Mouse (Mus musculus): ENCODE measurements around the gene Bmpr1a. TPM values are rescaled to one million over a fixed set of nuclear protein-coding genes. Genes with fewer than 3 reads are reported as not detected.
"Not testable (repeated sequence)": the region's sequence is repeated elsewhere in the genome, so short reads cannot be mapped to it uniquely, and the experiment has no call there.

Bmpr1a gene
- polyA plus RNA-seq, 1 experiment from 2014 or later, result 49.5 TPM

GRCm38 (mm10) chr14:34373581-34373980 lies 129.6 kb downstream of the Bmpr1a start:
- H3K4me3 ChIP-seq (replicated peaks), result no peak overlapping the region
- no peaks in the 10 kb centered on the region for H3K27me3 ChIP-seq
- peaks cover 6% of the 10 kb centered on the region for H3K4me1 ChIP-seq
- 81% methylated on average over 6 of the region's 6 CpGs for WGBS
- no peaks in the 10 kb centered on the region for H3K9me3 ChIP-seq
- H3K4me2 ChIP-seq, result no peak overlapping the region
- no peak for ATAC-seq (ENCODE audit: low FRiP score)
- H3K9ac ChIP-seq, result no peak overlapping the region
- H3K27ac ChIP-seq, result no peak overlapping the region
- H3K36me3 ChIP-seq (replicated peaks), result no peaks in the 10 kb centered on the region

GRCm38 (mm10) chr14:34372646-34373045 lies 130.5 kb downstream of the Bmpr1a start:
- no peak overlapping the region for H3K9ac ChIP-seq
- no peak overlapping the region for H3K27ac ChIP-seq
- peak; percentile 57; the same call in 1 of the 2 replicates for ATAC-seq (ENCODE audit: low FRiP score)
- no peaks in the 10 kb centered on the region for H3K27me3 ChIP-seq
- no peaks in the 10 kb centered on the region for H3K9me3 ChIP-seq
- 85% methylated on average over 6 of the region's 6 CpGs for WGBS
- no peak overlapping the region for H3K4me3 ChIP-seq (replicated peaks)
- no peak overlapping the region for H3K4me2 ChIP-seq
- H3K4me1 ChIP-seq, result no peaks in the 10 kb centered on the region
- no peaks in the 10 kb centered on the region for H3K36me3 ChIP-seq (replicated peaks)

GRCm38 (mm10) chr14:34371763-34372162 lies 131.4 kb downstream of the Bmpr1a start:
- Histone ChIP-seq H3K4me3 (replicated peaks) (no peak overlapping the region), H3K27ac (no peak overlapping the region), H3K4me2 (no peak overlapping the region), H3K4me1 (no peaks in the 10 kb centered on the region), H3K9ac (no peak overlapping the region), H3K27me3 (no peaks in the 10 kb centered on the region), H3K9me3 (no peaks in the 10 kb centered on the region), H3K36me3 (replicated peaks) (no peaks in the 10 kb centered on the region)
- ATAC-seq (ENCODE audit: low FRiP score), result no peak
- 100% methylated on average over 2 of the region's 2 CpGs for WGBS

DNA sequence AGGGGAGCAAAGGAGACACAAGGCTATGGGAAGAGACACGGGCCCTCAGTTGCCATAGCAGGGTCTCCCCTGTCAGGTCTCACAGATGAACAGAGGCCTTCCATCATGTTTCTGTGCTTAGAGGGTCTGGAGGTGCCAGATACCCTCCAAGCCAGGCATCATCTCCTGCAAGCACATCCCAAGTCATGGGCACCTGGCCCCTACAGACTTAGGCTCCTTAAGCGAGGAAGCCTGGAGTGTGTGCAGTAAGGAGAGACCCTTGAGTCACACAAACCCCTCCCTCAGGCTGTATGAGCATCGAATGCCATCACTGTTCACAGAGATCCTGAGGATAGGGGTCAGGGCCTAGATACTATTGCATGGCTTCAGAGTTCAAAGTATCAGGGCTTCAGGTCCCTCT lies 132.2 kb downstream of the Bmpr1a start:
- H3K36me3 ChIP-seq (replicated peaks), result no peaks in the 10 kb centered on the region
- no peaks in the 10 kb centered on the region for H3K4me1 ChIP-seq
- no peak overlapping the region for H3K9ac ChIP-seq
- no peaks in the 10 kb centered on the region for H3K9me3 ChIP-seq
- H3K27ac ChIP-seq, result no peak overlapping the region
- no peak overlapping the region for H3K4me2 ChIP-seq
- H3K4me3 ChIP-seq (replicated peaks), result no peak overlapping the region
- no peaks in the 10 kb centered on the region for H3K27me3 ChIP-seq
- WGBS, result 91% methylated on average over 3 of the region's 3 CpGs
- no peak for ATAC-seq (ENCODE audit: low FRiP score)

- Histone ChIP-seq H3K9ac (no peak overlapping the region), H3K4me1 (no peaks in the 10 kb centered on the region), H3K27ac (no peak overlapping the region), H3K4me2 (no peak overlapping the region), H3K4me3 (replicated peaks) (no peak overlapping the region), H3K9me3 (no peaks in the 10 kb centered on the region), H3K27me3 (no peaks in the 10 kb centered on the region), H3K36me3 (replicated peaks) (no peaks in the 10 kb centered on the region)
- ATAC-seq (ENCODE audit: low FRiP score), result no peak
- WGBS, result 57% methylated on average over 3 of the region's 3 CpGs
Measured at GRCm38 (mm10) chr14:34370203-34370602, 132.9 kb downstream of the Bmpr1a start.

GRCm38 (mm10) chr14:34365147-34365507 lies 138.0 kb downstream of the Bmpr1a start:
- no peak overlapping the region for H3K27ac ChIP-seq
- peaks cover 7% of the 10 kb centered on the region for H3K4me1 ChIP-seq
- H3K9ac ChIP-seq, result no peak overlapping the region
- H3K4me2 ChIP-seq, result no peak overlapping the region
- H3K27me3 ChIP-seq, result peaks cover 16% of the 10 kb centered on the region
- H3K9me3 ChIP-seq, result no peaks in the 10 kb centered on the region
- ATAC-seq (ENCODE audit: low FRiP score), result no peak
- WGBS, result 90% methylated on average over 2 of the region's 2 CpGs
- no peaks in the 10 kb centered on the region for H3K36me3 ChIP-seq (replicated peaks)
- H3K4me3 ChIP-seq (replicated peaks), result no peak overlapping the region

DNA sequence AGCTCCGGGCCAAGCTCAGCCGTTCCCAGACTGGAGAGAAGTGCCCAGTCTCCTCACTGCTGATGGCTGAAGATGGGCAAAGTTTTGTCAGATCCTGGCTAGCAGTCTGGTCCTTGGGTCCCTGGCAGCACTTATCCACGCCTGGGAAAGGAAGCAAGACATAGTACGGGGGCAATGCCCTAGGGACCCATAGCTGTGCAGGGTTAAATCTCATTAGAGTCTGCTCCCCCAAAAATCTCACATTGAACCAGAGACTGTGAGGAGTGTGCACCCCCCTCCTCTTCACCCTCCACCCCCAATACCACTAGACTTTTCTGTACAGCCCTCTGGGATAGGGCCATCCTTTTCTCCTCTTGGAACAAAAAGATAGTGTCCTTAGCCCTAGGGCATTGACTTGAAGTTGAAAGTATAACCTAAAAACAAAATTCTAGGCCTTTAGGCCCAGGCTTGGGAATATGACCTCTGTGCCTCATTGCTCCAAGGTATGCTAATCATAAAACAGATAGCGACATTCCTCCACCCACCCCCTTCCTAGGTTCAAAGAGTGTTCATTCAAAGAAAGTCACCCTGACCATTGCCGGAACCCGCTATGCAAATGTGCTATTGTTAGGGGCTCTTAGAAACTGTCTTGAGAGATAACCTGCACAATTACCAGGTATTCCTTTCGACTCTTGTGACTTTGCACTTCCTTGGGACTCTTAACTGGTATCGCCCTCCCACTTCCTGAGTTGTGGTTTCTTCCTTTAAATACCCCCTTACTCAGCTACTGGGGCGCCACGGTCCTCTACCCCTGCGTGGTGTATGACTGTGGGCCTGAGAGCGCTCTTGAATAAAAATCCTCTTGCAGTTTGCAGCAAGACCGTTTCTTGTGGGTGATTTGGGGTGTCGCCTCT lies 138.6 kb downstream of the Bmpr1a start:
- not testable (repeated sequence) for H3K9me3 ChIP-seq; H3K27ac ChIP-seq; H3K36me3 ChIP-seq (replicated peaks); H3K4me1 ChIP-seq
- peaks cover 16% of the 10 kb centered on the region for H3K27me3 ChIP-seq
- peak overlapping the region; percentile 49; the same call in 1 of the 2 replicates for H3K9ac ChIP-seq
- peak overlapping the region; percentile 71 for H3K4me2 ChIP-seq
- peak overlapping the region; percentile 42 for H3K4me3 ChIP-seq (replicated peaks)
- peak; percentile 66 for ATAC-seq (ENCODE audit: low FRiP score)
- 75% methylated on average over 15 of the region's 15 CpGs for WGBS

GRCm38 (mm10) chr14:34363490-34364253 lies 139.5 kb downstream of the Bmpr1a start:
- Histone ChIP-seq H3K4me2 (peak overlapping the region; percentile 71), H3K27me3 (peaks cover 16% of the 10 kb centered on the region), H3K9ac (peak overlapping the region; percentile 49), H3K36me3 (replicated peaks) (no peaks in the 10 kb centered on the region), H3K9me3 (no peaks in the 10 kb centered on the region), H3K4me1 (peaks cover 7% of the 10 kb centered on the region), H3K27ac (no peak overlapping the region), H3K4me3 (replicated peaks) (peak overlapping the region; percentile 42)
- peak; percentile 78 for ATAC-seq (ENCODE audit: low FRiP score)
- WGBS, result under 1% methylated on average over 32 of the region's 32 CpGs

GRCm38 (mm10) chr14:34362726-34363445 lies 140.3 kb downstream of the Bmpr1a start:
- H3K9me3 ChIP-seq, result no peaks in the 10 kb centered on the region
- 31% methylated on average over 18 of the region's 18 CpGs for WGBS
- H3K4me3 ChIP-seq (replicated peaks), result peak overlapping the region; percentile 42
- H3K4me1 ChIP-seq, result peaks cover 7% of the 10 kb centered on the region
- H3K27ac ChIP-seq, result no peak overlapping the region
- H3K9ac ChIP-seq, result no peak overlapping the region
- peak; percentile 62 for ATAC-seq (ENCODE audit: low FRiP score)
- H3K4me2 ChIP-seq, result peak overlapping the region; percentile 71
- no peaks in the 10 kb centered on the region for H3K36me3 ChIP-seq (replicated peaks)
- peaks cover 16% of the 10 kb centered on the region for H3K27me3 ChIP-seq

DNA sequence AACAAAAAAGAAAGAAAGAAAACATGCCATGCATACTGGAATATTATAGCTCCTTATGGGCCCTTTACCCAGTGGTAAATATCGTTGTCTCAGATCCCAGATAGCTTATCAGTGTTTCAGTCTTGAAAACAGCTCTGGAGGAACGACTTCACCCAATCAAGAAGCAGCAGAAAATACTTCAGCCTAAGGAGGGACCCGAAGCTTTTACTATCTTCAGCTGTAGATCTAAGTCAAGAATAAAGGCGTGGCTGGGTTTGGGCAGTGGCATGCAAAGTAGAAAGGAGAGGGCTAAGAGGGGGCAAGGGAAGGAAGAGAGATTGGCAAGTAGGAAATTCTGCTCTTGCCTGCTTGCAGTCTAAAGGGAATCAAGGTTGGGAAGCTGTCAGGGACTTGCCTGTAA lies 141.0 kb downstream of the Bmpr1a start:
- H3K9ac ChIP-seq, result no peak overlapping the region
- H3K27me3 ChIP-seq, result peaks cover 20% of the 10 kb centered on the region
- H3K4me3 ChIP-seq (replicated peaks), result no peak overlapping the region
- 80% methylated on average over 4 of the region's 4 CpGs for WGBS
- no peaks in the 10 kb centered on the region for H3K36me3 ChIP-seq (replicated peaks)
- no peak for ATAC-seq (ENCODE audit: low FRiP score)
- H3K27ac ChIP-seq, result no peak overlapping the region
- no peak overlapping the region for H3K4me2 ChIP-seq
- no peaks in the 10 kb centered on the region for H3K9me3 ChIP-seq
- peaks cover 7% of the 10 kb centered on the region for H3K4me1 ChIP-seq

Measured in forebrain, embryonic 12.5 days (tissue).